Mouse (Mus musculus) 416B (cell line): Measurements from ENCODE around the gene Fchsd2.

Source experiments
- DNase-seq: peaks from one replicate; pipeline ENCODE4 v3.0.0; 2011; ENCODE audit warnings: low read depth

Fchsd2 gene

GRCm38 (mm10) chr7:101072123-101072740 is 20.4 kb upstream of the Fchsd2 start:
- no peak for DNase-seq

- peak; percentile 66 for DNase-seq
Measured at GRCm38 (mm10) chr7:101074170-101074767, 18.4 kb upstream of the Fchsd2 start.

GRCm38 (mm10) chr7:101083562-101084166 is 9.0 kb upstream of the Fchsd2 start:
- DNase-seq: no peak

GRCm38 (mm10) chr7:101084816-101085456 is 7.7 kb upstream of the Fchsd2 start:
- DNase-seq: no peak

GRCm38 (mm10) chr7:101085779-101086178 is 6.9 kb upstream of the Fchsd2 start:
- no peak for DNase-seq

- DNase-seq: no peak
Measured at GRCm38 (mm10) chr7:101088687-101089086, 4.0 kb upstream of the Fchsd2 start.

GRCm38 (mm10) chr7:101089242-101089641 is 3.4 kb upstream of the Fchsd2 start:
- no peak for DNase-seq

- DNase-seq: no peak
Measured at GRCm38 (mm10) chr7:101093231-101093630, 568 bp downstream of the Fchsd2 start.

GRCm38 (mm10) chr7:101094746-101095145 is 2.1 kb downstream of the Fchsd2 start:
- no peak for DNase-seq

- peak; percentile 13 for DNase-seq
Measured at GRCm38 (mm10) chr7:101095560-101095959, 2.9 kb downstream of the Fchsd2 start.

GRCm38 (mm10) chr7:101096576-101096975 is 3.9 kb downstream of the Fchsd2 start:
- DNase-seq: no peak

GRCm38 (mm10) chr7:101097084-101097483 is 4.4 kb downstream of the Fchsd2 start:
- no peak for DNase-seq

GRCm38 (mm10) chr7:101099981-101100380 is 7.3 kb downstream of the Fchsd2 start:
- DNase-seq: no peak

- DNase-seq: no peak
Measured at GRCm38 (mm10) chr7:101101156-101101691, 8.6 kb downstream of the Fchsd2 start.

- DNase-seq: peak; percentile 39
Measured at GRCm38 (mm10) chr7:101106666-101107065, 14.0 kb downstream of the Fchsd2 start.

GRCm38 (mm10) chr7:101107073-101107810 is 14.6 kb downstream of the Fchsd2 start:
- DNase-seq: peak; percentile 47

- peak; percentile 96 for DNase-seq
Measured at GRCm38 (mm10) chr7:101107968-101108652, 15.4 kb downstream of the Fchsd2 start.

- no peak for DNase-seq
Measured at GRCm38 (mm10) chr7:101108653-101109005, 16.0 kb downstream of the Fchsd2 start.

- peak; percentile 60 for DNase-seq
Measured at GRCm38 (mm10) chr7:101109006-101109855, 16.6 kb downstream of the Fchsd2 start.

GRCm38 (mm10) chr7:101109856-101110350 is 17.2 kb downstream of the Fchsd2 start:
- DNase-seq: peak; percentile 32
